Mouse (Mus musculus) heart, postnatal 0 days (tissue): Measurements from ENCODE around the gene Slc5a4b. TPM values are rescaled to one million over a fixed set of nuclear protein-coding genes. Genes with fewer than 3 reads are reported as not detected.

Source experiments
- ATAC-seq: fragments of 200-750 bp; cut with Nextera tagmentation; 2 replicates; pipeline ENCODE4 v1.8.0; 2017; ENCODE audit warnings: low read depth, moderate number of reproducible peaks, moderate library complexity; ENCODE audit not compliant: insufficient read depth
- DNase-seq: peaks from one replicate; pipeline ENCODE4 v3.0.0-alpha.2; 2016; ENCODE audit warnings: low spot score
- H3K27ac ChIP-seq: fragments of 300-500 bp; sonication (generic); 2 replicates; pipeline ENCODE4 v1.5.1; 2014; ENCODE audit warnings: low read depth, mild to moderate bottlenecking
- H3K27me3 ChIP-seq: fragments of 300-500 bp; sonication (generic); 2 replicates; pipeline ENCODE4 v1.6.1; 2014; ENCODE audit warnings: low read length, mixed read lengths; ENCODE audit not compliant: control insufficient read depth, insufficient read depth
- H3K36me3 ChIP-seq: fragments of 300-500 bp; sonication (generic); replicated peaks from 2 replicates; pipeline ENCODE4 v1.6.1; 2014; ENCODE audit warnings: low read length, mixed read lengths; ENCODE audit not compliant: control insufficient read depth, insufficient read depth
- H3K4me1 ChIP-seq: fragments of 300-500 bp; sonication (generic); 2 replicates; pipeline ENCODE4 v1.6.1; 2014; ENCODE audit warnings: antibody characterized with exemption; ENCODE audit not compliant: control insufficient read depth, insufficient read depth
- H3K4me2 ChIP-seq: fragments of 300-500 bp; sonication (generic); 2 replicates; pipeline ENCODE4 v1.6.1; 2014; ENCODE audit warnings: low read depth, mild to moderate bottlenecking, low read length, moderate library complexity
- H3K4me3 ChIP-seq: fragments of 300-500 bp; sonication (generic); 2 replicates; pipeline ENCODE4 v1.5.1; 2014; ENCODE audit warnings: low read depth, low read length
- H3K9ac ChIP-seq: fragments of 300-500 bp; sonication (generic); replicated peaks from 2 replicates; pipeline ENCODE4 v1.6.1; 2014; ENCODE audit warnings: low read depth, low read length, mixed read lengths
- H3K9me3 ChIP-seq: fragments of 300-500 bp; sonication (generic); replicated peaks from 2 replicates; pipeline ENCODE4 v1.6.1; 2016; ENCODE audit warnings: low read length; ENCODE audit not compliant: control insufficient read depth
- CTCF ChIP-seq: IDR thresholded peaks from 2 replicates; pipeline ENCODE4 v1.5.1; 2016; ENCODE audit warnings: antibody characterized with exemption, control low read depth, low read depth
- EP300 ChIP-seq: IDR thresholded peaks from 2 replicates; pipeline ENCODE4 v1.6.1; 2016; ENCODE audit warnings: antibody characterized with exemption, low read depth
- WGBS: fragments of 180-500 bp; shearing (Covaris S2); extraction: QIAGEN DNeasy Blood & Tissue Kit; methylation state at CpG from one replicate; pipeline ENCODE4 v1.1.7; 2014; 5-methylcytosine and 5-hydroxymethylcytosine counted together
- polyA plus RNA-seq: library from polyadenylated mRNA; unstranded; fragments of >200 nt; fragmentation: Nextera tagmentation; extraction: Ambion mirVana; gene quantifications from 2 replicates; pipeline ENCODE4 v1.2.1, GENCODE M21; 2015
- total RNA-seq: library from RNA; depleted of rRNA; stranded (reverse); fragments of >200 nt; gene quantifications from 2 replicates; pipeline ENCODE4 v1.2.3, GENCODE M21; 2014; ENCODE audit warnings: low replicate concordance

Slc5a4b gene
- total and polyA plus RNA-seq, 2 experiments from 2014 or later = not detected

GRCm38 (mm10) chr10:76136318-76136717 is 25.6 kb upstream of the Slc5a4b start:
- H3K4me1 ChIP-seq = no peaks in the 10 kb centered on the region
- WGBS = 71% methylated on average over 2 of the region's 2 CpGs
- ATAC-seq = no peak
- no peaks in the 10 kb centered on the region for H3K27me3 ChIP-seq
- no peak overlapping the region for H3K27ac ChIP-seq
- H3K4me3 ChIP-seq = no peak overlapping the region
- no peak overlapping the region for H3K4me2 ChIP-seq
- no peak for TF ChIP-seq CTCF
- TF ChIP-seq EP300 = no peak
- no peaks in the 10 kb centered on the region for H3K36me3 ChIP-seq
- H3K9me3 ChIP-seq = no peaks in the 10 kb centered on the region
- H3K9ac ChIP-seq = no peak overlapping the region
- DNase-seq = no peak

- Histone ChIP-seq H3K9me3 (no peaks in the 10 kb centered on the region), H3K9ac (no peak overlapping the region), H3K4me2 (no peak overlapping the region), H3K27ac (no peak overlapping the region), H3K27me3 (no peaks in the 10 kb centered on the region), H3K36me3 (no peaks in the 10 kb centered on the region), H3K4me3 (no peak overlapping the region), H3K4me1 (no peaks in the 10 kb centered on the region)
- WGBS = 60% methylated on average over 4 of the region's 4 CpGs
- no peak for TF ChIP-seq CTCF
- TF ChIP-seq EP300 = no peak
- ATAC-seq (no peak), DNase-seq (no peak)
Observed at GRCm38 (mm10) chr10:76132506-76132905, 21.7 kb upstream of the Slc5a4b start.

GRCm38 (mm10) chr10:76121495-76121894 is 10.7 kb upstream of the Slc5a4b start:
- H3K9ac ChIP-seq = no peak overlapping the region
- ATAC-seq (no peak), DNase-seq (no peak)
- H3K9me3 ChIP-seq = no peaks in the 10 kb centered on the region
- H3K4me1 ChIP-seq = no peaks in the 10 kb centered on the region
- TF ChIP-seq CTCF = no peak
- no peak for TF ChIP-seq EP300
- no peak overlapping the region for H3K27ac ChIP-seq
- H3K4me2 ChIP-seq = no peak overlapping the region
- H3K4me3 ChIP-seq = no peak overlapping the region
- no peaks in the 10 kb centered on the region for H3K36me3 ChIP-seq
- WGBS = 60% methylated on average over 5 of the region's 5 CpGs
- H3K27me3 ChIP-seq = no peaks in the 10 kb centered on the region

GRCm38 (mm10) chr10:76120124-76120711 is 9.5 kb upstream of the Slc5a4b start:
- 28% methylated on average over 4 of the region's 4 CpGs for WGBS
- ATAC-seq (no peak), DNase-seq (no peak)
- no peaks in the 10 kb centered on the region for H3K36me3 ChIP-seq
- TF ChIP-seq EP300 (no peak), CTCF (no peak)
- no peaks in the 10 kb centered on the region for H3K4me1 ChIP-seq
- H3K4me3 ChIP-seq = no peak overlapping the region
- H3K27me3 ChIP-seq = no peaks in the 10 kb centered on the region
- no peaks in the 10 kb centered on the region for H3K9me3 ChIP-seq
- H3K27ac ChIP-seq = no peak overlapping the region
- H3K9ac ChIP-seq = no peak overlapping the region
- H3K4me2 ChIP-seq = no peak overlapping the region

GRCm38 (mm10) chr10:76118741-76119140 is 8.0 kb upstream of the Slc5a4b start:
- DNase-seq (peak; percentile 8), ATAC-seq (no peak)
- no peak overlapping the region for H3K4me3 ChIP-seq
- no peak overlapping the region for H3K4me2 ChIP-seq
- TF ChIP-seq CTCF (no peak; the same call in 1 of the 2 replicates), EP300 (no peak)
- no peak overlapping the region for H3K9ac ChIP-seq
- WGBS = 4% methylated on average over 1 of the region's 1 CpGs
- no peaks in the 10 kb centered on the region for H3K27me3 ChIP-seq
- no peaks in the 10 kb centered on the region for H3K9me3 ChIP-seq
- no peak overlapping the region for H3K27ac ChIP-seq
- no peaks in the 10 kb centered on the region for H3K4me1 ChIP-seq
- no peaks in the 10 kb centered on the region for H3K36me3 ChIP-seq

- H3K4me1 ChIP-seq = no peaks in the 10 kb centered on the region
- H3K9me3 ChIP-seq = no peaks in the 10 kb centered on the region
- no peak overlapping the region for H3K9ac ChIP-seq
- DNase-seq (peak; percentile 21), ATAC-seq (no peak)
- no peaks in the 10 kb centered on the region for H3K27me3 ChIP-seq
- TF ChIP-seq CTCF (peak; percentile 49), EP300 (no peak)
- no peak overlapping the region for H3K4me3 ChIP-seq
- no peaks in the 10 kb centered on the region for H3K36me3 ChIP-seq
- WGBS = 33% methylated on average over 5 of the region's 5 CpGs
- H3K27ac ChIP-seq = no peak overlapping the region
- H3K4me2 ChIP-seq = no peak overlapping the region
Observed at GRCm38 (mm10) chr10:76117966-76118365, 7.2 kb upstream of the Slc5a4b start.
